Mouse (Mus musculus) right cerebral cortex, postnatal 10 days (tissue): ENCODE results near the gene Myl9.
A peak's percentile ranks its signal among the peaks of the same experiment; 100 is the strongest.

Experiments
- DNase-seq, 2 experiments: peaks; one replicate each; pipeline ENCODE4 v3.0.0; 2021; ENCODE audit warnings: low spot score in 2 of 2

Myl9 gene

DNA sequence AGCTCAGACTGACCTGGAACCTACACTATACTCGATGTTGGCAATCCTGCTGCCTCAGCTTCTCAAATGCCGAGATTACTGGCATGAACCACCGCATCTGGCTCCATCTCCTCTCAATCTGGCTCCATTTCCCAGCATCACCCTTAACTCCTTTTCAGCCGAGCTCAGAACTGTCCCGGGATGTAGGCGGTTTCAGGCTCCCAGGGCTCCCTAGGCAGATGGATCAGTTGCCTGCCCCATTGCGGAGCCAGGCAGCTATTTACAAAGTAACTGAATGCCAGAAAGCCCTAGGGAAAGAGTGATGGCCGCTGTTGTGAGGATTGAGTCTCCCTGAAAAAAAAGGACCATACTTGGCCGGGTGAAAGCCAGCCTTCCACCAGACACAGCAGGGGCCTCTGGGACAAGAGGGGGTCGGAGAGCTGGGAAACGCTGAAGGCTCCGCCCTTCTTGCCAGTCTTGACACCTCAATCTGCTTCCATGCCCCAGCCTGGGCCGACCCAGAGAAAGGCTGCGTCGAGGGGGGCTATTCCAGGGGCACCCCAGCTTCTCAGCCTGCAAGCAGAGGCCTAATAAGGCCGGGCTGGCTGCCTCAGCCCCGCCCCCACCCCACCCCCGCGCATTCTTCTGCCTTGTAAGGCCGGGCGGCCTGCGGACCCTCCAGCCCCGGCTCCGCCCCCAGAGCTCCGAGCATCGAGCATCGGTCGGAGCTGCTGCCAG, at the start of gene Myl9:
Gene Myl9 (plus strand): TSS at position 683 of the 717 bp plus-strand sequence.
- DNase-seq = peak in 1 of 2 experiments; percentile 33

DNA sequence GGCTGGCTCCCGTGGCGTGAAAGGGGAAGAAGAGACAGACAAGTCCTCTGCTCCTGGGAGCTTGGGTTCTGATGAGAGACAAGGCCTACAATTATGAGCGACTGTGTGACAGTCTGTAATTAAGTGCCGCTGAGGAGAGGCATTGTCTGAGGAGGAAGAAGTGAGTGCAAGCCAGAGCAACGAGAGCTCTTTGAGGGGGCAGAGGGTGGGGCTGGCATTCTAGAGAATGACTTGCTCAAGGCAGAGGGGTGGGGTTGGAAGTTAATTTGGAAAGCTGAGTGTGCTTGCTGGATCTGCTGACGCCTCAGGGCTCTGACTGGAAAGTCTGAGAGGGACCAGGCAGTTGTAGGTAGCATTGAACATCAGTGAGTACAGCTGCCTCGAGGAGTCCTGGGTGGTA, 48.9 kb upstream of the Myl9 start:
- DNase-seq = no peak

DNA sequence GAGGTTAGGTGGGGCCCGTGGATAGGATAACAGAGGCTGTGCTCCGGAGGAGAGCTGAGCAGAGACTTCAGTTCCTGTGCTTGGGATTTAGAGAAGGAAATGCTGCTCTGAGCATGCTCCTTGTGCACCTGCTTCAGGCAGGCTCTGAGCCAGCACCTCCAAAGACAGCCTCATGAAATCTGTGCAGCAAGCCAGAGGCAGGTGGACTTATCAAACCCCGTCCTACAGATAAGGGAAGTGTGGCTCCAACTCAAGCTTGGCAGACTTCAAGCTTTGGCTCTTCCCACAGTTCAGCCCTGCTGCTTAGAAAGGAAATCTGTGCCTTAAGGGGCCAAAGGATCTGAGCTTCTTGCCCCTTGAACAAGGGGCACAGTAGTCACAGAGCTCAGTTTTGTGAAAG, 48.3 kb upstream of the Myl9 start:
- no peak for DNase-seq

DNA sequence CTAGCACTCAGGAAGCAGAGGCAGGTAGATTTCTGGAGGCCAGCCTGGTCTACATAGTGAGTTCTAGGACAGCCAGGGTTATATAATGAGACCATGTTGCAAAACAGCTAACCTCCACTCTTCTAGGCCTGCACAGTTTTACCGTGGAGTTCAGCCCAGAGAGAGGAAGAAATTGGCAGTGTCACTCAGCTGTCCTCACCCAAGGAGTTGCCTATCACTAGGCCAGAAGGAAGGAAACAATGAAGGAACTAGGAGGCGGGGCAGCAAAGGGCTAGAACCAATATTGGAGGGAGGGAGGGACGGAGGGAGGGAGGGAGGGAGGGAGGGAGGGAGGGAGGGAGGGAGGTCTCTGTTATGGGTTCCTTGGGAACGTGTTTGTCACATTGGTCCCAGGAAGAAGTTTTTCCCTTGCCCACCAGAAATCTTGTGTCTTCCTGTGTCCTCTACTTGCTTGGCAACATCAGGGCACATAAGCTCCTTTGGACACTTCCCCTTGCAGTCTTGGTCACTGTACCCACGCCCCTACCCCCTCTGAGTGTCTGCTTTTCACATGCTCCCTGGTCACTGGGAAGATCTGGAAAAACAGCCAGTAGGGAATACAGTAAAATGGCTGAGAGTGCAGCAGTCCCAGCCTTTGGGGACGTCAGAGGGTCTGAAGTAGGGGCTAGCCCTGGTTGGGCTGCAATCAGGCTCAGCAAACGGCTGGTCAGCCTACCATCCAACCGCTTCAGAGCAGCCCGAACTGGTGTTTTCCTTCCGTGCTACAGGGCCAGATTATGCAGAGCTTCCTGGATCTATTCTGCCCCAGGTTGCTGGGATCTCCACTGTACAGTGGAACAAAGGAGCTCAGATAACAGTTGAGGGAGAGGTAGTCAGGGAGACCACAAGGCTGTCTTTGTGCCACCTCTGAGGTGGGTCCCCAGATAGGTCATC, 45.4 kb upstream of the Myl9 start:
- DNase-seq = no peak

DNA sequence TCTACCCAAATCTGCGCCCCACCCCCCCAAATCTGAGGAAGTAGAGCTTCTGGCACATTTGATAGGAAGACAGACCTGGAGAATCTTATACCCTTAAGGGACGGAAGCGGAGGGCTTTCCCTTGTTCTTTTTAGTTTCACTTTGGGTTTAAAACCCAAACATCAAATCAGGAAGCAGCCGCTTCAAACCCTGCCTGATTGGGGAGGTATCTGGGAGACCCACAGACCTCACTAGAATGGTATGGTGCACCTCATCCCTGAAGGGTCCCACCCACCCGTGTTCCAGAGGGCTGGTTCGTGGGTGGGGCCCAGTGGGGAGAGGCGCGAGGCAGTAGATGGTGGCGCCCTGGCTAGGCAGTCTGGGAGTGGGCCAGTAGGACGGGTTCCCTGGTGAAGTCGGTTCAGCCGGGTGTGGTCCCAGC, 44.7 kb upstream of the Myl9 start:
- DNase-seq = no peak

DNA sequence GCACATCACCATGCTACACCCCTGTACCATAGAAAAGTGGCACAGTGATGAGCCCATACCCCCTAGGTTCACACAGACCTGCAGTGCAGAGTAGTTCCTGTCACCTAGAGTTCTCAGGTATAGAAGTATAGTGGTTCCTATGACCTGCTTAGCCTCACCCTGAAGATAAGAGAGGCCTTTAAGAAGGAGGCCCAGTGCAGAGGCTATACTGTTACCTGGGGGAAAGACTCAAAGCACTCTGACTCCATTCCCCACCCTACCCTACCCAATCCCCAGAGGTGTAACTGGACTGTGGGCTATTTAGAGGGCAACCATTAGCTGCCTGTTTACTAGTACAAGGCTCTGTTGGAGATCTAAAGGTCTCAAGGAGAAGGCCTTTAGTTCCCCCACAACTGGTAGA, 43.6 kb upstream of the Myl9 start:
- DNase-seq = no peak

DNA sequence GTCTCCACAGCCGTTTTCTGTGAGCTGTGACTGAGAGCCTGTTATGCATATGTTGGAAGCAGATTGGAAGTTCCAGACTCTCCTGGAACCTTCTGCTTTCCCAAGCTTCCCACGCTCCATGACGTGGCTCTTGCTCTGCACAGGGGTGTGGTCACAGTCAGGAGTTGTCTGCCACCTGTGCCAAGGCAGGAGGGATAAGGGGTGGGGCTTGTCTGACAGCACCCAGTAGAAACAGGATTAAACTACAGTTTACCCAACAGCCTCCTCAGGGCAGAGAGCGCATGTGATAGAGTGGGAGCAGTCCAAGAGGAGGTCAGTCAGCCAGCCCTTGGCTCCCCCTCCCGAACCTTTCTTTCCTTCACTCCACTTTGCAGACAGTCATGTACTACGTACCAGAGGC, 43.1 kb upstream of the Myl9 start:
- DNase-seq = peak; percentile 73 to 81

DNA sequence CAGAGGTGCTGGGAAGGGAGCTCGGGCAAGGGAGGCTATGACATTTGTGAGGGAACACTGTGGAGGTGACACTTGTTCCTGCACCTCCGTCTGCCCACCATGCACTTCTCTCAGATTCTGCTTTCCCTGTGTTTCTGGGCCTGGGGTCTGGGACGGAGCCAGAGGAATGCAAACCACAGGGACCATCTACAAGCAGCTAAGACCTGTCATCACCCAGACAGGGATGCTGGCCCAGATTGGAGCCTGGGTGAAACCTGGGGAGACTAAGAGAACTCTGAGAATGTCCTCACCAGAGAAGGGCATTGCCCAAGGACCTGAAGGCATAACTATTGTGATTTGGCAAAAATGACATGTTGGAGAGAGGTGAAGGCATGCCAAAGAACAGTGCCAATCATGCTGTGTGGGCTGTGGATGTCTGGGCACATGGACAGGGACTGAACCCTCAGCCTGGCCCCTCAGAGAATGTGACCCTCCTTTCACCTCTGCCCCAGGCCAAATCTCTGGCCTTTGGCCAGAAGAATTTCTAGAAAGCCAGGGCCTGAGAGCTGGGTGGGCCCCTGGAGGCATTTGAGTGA, 39.4 kb upstream of the Myl9 start:
- no peak for DNase-seq

DNA sequence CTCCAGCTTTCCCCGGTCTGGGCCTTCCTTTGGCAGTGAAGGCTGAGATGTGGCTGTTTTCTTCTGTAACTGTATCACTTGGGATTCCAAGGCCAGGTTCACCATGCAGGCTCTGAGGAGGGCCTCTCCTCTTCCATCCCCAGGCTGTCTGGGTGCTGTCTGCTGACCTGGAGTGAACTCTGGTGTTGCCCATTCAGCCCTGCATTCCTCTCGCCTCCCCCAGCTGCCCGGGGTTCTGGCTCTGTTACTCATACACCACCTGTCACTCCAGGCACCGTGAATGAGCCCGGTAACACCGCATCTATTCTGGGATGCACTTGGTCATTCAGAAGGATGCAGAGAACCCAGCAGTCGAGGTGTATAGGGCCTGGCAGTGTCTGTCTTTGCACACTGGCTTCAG, 38.4 kb upstream of the Myl9 start:
- no peak for DNase-seq

DNA sequence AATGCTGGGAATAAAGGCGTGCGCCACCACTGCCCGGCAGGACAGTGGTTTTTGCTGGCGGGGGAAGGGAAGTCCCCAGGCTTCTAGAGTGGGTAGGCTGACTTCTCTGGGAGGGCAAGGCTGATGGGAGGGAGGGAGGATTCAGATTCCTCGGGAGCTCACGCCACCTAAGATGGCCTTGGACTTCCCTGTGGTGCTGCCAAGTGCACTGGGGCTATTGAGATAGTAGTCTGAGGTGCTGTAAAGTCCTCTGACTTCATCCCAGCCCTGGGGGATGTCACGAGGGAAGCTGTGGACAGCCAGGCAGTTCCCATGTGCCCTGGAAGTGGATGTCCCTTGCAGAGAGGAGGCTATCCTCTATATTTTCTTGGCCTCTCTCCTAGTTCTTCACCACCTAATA, 37.2 kb upstream of the Myl9 start:
- DNase-seq = no peak

DNA sequence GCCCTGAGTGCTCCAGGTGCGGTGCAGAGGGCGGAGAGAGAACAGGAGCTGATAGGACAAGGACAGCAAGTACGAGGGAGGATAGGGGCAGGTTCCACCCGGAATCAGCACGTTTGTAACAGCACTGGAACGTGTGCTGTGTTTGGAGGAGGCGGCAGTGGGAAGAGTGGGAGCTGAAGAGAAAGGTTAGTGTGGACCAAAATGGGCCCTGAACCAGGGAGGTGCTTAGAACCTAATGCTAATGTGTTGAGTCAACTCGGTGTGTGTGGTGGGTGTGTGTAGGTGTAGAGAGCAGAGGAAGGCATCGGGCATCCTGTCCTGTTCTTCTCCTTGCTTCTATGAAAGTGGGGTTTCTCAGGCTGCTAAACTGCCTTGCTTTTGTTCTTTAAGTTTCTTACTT, 34.0 kb upstream of the Myl9 start:
- DNase-seq = no peak

DNA sequence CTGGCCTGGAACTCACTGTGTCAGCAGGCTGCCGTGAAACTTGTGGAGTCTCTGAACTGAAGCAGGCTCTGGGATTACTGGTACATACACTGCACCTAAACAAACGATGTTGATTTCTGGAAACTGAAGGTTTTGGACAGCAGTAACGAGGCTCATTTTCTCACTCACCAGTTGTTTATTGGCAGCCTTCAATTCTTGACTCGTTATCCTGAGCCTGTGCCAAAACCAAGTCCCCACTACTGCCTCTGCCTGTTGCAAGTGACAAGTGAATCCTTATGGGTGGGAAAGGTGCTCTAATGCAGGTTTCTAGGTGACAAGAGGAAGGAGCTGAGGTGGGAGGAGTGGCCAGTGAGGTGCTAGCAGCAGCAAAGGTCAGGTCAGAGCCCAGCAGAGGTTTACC, 33.2 kb upstream of the Myl9 start:
- no peak for DNase-seq

DNA sequence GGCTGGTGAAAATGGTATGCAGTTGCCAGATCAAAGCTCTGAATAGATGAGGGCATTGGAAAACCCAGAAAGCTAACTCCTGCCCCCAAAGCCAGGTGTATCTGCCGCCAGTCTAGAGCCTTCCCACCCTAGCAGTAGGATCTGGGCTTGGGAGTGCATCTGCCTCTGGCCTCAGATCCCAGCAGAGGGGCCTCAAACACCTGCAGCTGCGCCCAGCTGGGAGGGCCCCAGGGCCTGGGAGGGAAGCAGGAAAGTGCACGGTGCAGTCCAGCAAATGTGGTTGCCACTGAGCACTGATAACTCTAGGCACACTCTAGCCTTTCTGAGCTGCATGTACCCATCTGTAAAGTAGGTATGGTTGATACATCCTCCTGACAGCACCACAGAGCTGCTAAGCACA, 32.0 kb upstream of the Myl9 start:
- DNase-seq = no peak

DNA sequence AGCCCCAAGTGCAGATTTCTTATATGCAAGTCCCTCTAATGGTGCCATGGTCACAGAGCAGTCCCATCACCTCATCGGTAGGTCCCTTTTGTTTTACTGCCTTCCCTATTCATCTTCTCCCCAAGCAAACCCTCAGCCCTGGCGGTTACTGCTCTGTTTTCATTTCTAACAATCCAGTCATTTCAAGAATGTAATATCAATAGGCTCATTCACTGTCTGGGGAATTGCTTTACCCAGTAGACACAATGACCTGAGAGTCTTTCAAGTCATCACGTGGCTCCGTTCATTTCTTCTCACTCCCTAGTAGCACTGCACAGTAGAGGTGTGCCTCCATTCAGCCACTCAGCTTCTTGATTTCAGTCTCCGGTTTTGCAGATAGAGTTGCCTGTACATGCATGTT, 30.8 kb upstream of the Myl9 start:
- no peak for DNase-seq

DNA sequence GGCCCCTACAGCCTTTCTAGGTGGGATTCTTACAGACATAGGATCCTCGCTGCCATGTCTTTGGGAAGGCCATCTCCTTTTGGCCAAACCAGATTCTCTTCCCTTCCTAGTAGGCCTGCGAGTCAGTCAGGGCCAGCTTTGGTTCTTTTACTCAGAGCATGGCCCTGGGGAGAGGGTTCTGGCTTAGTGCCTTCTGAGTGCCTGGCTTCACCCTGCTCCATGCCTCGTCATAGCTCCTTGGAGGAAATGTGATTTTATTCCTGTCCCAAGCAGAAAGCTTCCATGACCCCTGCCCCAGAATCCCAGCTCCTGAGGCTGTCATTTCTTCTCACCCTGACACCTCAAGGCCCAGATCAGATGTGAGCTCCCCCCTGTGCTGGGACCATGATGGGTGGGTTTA, 27.9 kb upstream of the Myl9 start:
- DNase-seq = no peak

DNA sequence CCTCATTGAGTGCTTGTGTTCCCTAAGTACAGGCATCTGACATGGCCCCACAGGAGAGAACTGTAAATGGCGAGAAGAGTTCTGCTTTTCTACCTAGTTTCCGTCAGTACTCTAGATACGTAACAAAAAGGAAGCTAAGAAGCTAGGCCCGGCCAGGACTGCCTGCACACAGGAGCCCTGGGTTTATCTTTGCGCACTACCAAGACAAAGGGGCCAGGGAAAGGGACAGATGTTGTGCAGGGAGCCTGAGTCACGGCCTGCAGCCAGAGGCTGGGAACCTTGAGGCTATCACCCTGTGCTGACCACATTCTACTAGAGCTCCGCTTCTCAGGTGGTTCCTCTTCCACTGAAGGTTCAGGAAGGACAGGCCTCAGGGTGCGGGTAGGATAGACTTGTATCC, 25.5 kb upstream of the Myl9 start:
- DNase-seq = no peak

DNA sequence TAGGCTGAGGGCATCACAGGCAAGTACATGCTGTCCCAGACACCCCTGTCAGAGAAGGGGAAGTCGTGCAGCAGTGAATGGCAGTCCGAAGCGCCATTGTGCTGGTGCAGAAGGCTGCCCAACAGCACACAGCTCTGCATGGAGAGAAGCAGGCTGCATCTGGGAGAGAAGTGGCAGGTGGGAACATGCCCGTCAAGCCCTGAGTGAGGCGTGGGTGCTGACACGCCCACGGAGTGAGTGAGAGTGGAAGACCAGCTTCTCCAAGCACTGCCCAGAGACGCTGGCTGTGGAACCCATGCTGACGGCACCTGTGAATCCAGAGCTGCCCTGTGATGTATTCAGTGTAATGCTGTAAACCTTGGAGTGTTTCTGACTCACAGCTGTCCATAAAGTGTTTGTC, 18.3 kb upstream of the Myl9 start:
- DNase-seq = no peak

DNA sequence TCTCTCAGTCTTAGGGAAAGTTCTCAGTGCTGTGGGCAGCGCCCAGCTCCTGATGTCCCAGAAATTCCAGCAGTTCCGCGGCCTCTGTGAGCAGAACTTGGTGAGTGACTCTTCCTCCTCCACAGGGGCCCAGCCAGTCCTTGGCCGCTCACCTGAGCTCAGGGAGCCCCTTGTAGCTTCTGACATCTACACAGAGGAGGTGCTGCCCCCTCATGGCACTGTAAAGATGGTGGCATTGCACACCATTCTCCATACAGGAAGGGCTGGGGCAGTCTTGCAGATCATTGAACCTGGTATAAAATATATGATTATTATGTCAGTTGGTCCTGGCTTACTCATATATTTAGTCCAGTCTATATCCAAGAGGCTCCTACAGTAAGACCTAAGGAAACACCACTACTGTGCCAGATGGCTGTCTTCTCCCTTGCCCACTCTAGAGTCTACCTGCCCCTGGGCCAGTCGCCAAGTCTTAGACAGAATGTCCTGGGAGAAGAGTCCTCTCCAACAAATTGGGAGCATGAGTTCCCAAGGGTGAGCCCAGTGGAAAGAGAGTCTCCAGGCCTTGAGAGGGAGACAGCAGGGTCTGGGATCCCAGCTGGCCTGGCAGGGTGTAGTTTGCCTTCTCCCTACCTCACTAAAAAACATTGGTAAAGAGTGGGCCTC, 14.2 kb upstream of the Myl9 start:
- no peak for DNase-seq

DNA sequence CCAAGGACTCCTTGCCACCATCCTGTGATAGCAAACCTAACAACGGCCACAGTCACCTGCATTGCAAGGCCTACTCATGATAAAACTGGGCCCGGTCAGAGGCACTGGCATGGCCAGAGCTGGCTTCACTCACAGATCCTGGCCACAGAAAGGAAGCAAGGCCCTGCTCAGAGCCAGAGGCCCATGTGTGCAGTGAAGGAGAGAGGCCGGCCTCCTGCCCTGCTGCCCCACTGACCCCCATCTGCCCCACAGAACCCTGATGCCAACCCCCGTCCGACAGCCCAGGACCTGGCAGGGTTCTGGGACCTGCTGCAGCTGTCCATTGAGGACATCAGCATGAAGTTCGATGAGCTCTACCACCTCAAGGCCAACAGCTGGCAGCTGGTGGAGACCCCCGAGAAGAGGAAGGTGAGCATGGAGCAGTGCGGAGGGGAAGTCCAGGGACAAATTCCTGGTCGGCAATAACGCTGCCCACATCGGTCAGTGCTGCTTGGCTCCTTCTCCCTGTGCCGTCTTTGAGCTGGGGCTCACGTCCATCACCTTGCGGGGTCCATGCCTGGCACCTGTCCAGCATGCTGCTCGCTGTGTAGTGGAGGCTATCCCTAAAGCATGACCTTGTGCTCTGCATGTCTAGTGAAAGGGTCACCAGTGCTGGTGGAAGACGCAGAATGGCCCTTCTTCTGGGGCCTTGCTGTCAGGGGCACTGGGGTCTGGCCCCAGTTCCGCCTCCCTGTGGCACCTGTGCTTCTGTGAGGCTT, 13.5 kb upstream of the Myl9 start:
- no peak for DNase-seq

DNA sequence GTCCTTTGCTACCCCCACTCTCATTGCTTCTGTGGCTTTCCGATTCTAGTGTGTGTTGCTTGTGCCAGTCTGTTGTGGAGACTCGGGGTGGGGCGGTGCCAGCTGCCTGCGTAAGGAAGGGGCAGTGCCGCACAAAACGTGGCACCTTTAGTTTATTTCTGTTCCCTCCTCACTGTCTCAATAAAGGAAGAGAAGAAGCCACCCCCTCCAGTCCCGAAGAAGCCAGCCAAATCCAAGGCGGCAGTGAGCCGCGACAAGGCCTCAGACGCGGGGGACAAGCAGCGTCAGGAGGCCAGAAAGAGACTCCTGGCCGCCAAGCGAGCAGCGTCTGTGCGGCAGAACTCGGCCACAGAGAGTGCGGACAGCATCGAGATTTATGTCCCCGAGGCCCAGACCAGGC, 12.7 kb upstream of the Myl9 start:
- no peak for DNase-seq

DNA sequence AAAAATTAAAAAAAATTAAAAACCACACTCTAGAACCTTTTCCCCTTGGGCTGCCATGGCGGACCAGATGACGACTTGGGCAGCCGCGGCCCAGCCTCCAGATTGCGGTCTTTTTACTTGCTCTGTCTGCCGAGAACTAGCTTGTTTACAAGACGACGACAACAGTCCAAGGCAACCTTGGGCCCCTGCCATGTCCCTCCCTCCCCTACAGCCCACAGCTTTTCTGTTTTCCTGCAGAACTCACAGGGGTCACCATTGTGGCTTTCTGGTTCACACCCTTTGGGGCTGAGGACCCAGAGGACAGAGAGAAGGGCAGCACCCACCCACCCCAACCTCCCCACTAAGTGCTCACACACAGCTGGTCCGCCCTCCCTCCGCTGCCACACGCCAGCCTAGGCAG, 12.1 kb upstream of the Myl9 start:
- peak in 1 of 2 experiments; percentile 61 for DNase-seq

DNA sequence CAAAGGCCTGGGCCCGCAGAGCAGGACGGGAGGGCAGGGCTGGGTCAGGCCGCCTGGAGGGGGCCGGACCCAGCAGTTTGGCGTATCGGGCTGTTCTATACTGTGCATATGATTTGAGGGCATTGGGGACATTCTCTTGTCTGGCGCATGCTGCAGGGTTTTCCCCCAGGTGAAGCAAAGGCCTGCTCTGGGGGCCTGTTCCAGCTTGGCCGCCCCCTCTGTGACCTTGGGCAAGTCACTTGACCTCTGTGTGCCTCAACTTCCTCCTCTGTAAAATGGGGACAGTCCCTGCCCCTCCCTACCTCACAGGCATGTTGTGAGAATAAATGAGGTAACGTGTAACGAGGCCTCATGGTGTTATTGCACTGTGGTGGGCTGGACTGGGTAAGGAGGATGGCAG, 11.2 kb upstream of the Myl9 start:
- DNase-seq = no peak
